Mouse (Mus musculus): ENCODE results near the gene Zfp455. TPM values are rescaled to one million over a fixed set of nuclear protein-coding genes. Genes with fewer than 3 reads are reported as not detected.
A peak's percentile ranks its signal among the peaks of the same experiment; 100 is the strongest.
"Not testable (repeated sequence)": the region's sequence is repeated elsewhere in the genome, so short reads cannot be mapped to it uniquely, and the experiment has no call there.

Zfp455 gene
- polyA plus RNA-seq (2011; ENCODE audit: insufficient read depth, insufficient read length, low read depth, missing spikeins) = 1.9 and 2.1 TPM in 2 replicates

DNA sequence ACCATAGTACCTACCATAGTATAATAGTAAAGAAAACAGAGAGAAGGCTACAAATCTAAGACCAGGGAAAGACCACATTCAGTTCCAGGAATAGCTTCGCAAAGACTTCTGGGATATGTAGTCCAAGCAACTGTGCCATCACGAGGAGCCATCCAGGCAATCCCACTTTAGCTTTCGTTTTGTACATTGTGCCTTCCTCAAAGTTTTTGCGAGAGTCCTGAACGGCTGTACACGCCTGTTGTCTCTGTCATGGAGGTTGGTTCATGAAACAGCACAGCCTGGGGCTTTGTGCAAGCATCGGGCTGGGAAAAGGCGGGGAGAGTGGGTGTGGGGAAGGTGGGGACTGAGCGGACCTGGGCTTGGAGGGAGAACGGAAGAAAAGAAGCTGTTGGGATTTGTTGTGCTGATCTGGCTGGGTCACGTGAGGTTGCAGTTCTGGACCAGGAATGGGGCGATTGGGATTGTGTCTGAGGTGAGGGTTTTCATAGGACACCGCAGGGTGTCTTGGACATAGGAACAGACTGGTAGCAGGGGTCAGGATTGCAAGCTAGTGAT lies at the start of gene Zfp455:
TSS of gene Zfp455 (plus strand) at position 167 of the 555 bp plus-strand sequence.
- no peaks in the 10 kb centered on the region for H3K9me3 ChIP-seq (replicated peaks; ENCODE audit: control insufficient read depth, insufficient read depth, low read length, poor library complexity, severe bottlenecking)
- no peak within 1 kb of the TSS for H3K27ac ChIP-seq (ENCODE audit: insufficient read depth, low read length)
- no peaks in the 10 kb centered on the region for H3K27me3 ChIP-seq (ENCODE audit: control insufficient read depth, insufficient read depth, low read length, poor library complexity, severe bottlenecking)
- peak within 1 kb of the TSS; percentile 90 for H3K4me3 ChIP-seq (ENCODE audit: low read depth, low read length)
- no peak for TF ChIP-seq EP300 (IDR thresholded peaks at IDR 0.05; ENCODE audit: insufficient read depth, low read depth, low read length)
- no peak for TF ChIP-seq POLR2A (IDR thresholded peaks at IDR 0.05; ENCODE audit: insufficient read depth, low read length)
- TF ChIP-seq CTCF (IDR thresholded peaks at IDR 0.05; ENCODE audit: low read depth, low read length) = no peak
- no peak within 1 kb of the TSS for H3K9ac ChIP-seq (ENCODE audit: low read depth, poor library complexity, severe bottlenecking)
- H3K4me1 ChIP-seq (ENCODE audit: control insufficient read depth, insufficient read depth, low read length) = no peaks in the 10 kb centered on the region
- no peaks in the 10 kb centered on the region for H3K36me3 ChIP-seq (ENCODE audit: control insufficient read depth, insufficient read depth, low read length, poor library complexity, severe bottlenecking)

DNA sequence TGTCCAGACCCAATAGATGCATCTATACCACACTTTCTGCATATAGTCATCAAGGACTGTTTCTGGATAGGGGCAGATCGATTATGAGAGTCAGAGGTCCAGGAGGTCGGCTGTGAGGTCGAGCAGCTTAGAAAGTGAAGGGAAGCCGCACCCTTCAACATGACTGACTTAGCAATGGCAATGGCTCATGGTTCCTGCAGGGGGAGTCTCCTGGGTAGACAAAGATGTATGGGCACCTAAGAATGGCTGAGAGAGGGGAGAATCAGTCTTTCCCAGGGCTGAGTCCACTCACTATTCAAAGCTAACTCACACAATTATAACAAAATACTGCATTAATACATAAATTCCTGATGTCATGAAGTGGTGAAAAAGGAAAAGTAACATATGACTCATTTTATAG lies 28.2 kb upstream of the Zfp455 start:
- not testable (repeated sequence) for H3K9ac ChIP-seq (ENCODE audit: low read depth, poor library complexity, severe bottlenecking); H3K4me1 ChIP-seq (ENCODE audit: control insufficient read depth, insufficient read depth, low read length)

DNA sequence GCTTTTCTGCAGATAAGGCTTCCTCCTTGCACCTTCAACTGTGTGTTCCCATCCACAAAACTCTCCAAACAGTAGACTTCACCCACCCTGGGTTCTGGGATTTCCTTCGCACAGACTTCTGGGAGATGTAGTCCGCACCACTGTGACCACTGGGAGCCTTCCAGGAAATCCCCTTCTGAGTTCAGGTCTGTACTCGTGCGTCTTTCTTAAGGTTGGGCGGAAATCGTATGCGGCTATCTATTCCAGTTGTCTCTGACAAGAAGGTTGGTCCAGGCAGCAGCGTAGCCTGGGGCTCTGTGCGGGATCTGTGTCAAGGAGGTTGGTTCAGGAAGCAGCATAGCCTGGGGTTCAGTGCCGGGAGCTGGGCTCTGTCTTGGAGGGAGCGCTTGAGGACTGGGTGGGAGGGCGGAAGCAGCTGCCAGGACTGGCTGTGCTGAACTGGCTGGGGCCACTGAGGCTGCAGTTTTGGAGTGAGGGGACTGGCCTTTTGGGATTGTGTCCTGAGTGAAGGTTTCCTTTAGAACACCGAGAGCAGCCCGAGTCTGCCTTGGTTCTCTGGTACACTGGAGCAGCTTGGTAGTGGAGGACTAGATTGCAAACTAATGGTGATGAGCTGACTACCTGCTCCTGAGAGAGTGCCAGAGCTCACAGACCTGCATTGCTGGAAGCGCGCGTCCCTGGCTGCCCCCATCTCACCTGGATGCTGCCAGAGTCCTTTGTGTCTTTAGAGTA lies 21.1 kb upstream of the Zfp455 start, which contains the start of gene Rsl1:
TSS of gene Rsl1 (plus strand) at position 192 of the 732 bp plus-strand sequence.
- Histone ChIP-seq H3K4me3 (ENCODE audit: low read depth, low read length) (peak within 1 kb of the TSS; percentile 80), H3K9ac (ENCODE audit: low read depth, poor library complexity, severe bottlenecking) (peak within 1 kb of the TSS; percentile 33)
- not testable (repeated sequence) for H3K27ac ChIP-seq (ENCODE audit: insufficient read depth, low read length); H3K4me1 ChIP-seq (ENCODE audit: control insufficient read depth, insufficient read depth, low read length); H3K36me3 ChIP-seq (ENCODE audit: control insufficient read depth, insufficient read depth, low read length, poor library complexity, severe bottlenecking); H3K9me3 ChIP-seq (replicated peaks; ENCODE audit: control insufficient read depth, insufficient read depth, low read length, poor library complexity, severe bottlenecking); H3K27me3 ChIP-seq (ENCODE audit: control insufficient read depth, insufficient read depth, low read length, poor library complexity, severe bottlenecking)

More for the DNA sequence above, 28.2 kb upstream of the Zfp455 start:
- H3K9me3 ChIP-seq (replicated peaks; ENCODE audit: control insufficient read depth, insufficient read depth, low read length, poor library complexity, severe bottlenecking); H3K4me3 ChIP-seq (ENCODE audit: low read depth, low read length); H3K36me3 ChIP-seq (ENCODE audit: control insufficient read depth, insufficient read depth, low read length, poor library complexity, severe bottlenecking); H3K27ac ChIP-seq (ENCODE audit: insufficient read depth, low read length); H3K27me3 ChIP-seq (ENCODE audit: control insufficient read depth, insufficient read depth, low read length, poor library complexity, severe bottlenecking): not testable (repeated sequence)

DNA sequence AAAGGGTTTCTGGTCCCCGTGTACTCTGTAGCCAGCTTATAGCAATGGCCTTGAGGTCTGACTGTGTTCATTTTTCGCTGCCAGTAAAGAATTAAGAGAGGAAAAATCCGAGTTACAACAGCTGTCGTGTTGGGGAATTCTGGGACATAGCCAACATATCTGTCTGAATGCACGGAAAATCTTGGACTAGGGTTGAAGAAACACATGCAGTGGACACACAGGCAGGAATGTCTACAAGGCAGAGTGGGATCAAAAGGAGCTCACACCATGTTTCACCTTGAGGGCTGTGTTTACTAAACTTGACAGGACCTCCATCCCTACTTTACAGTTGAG lies 20.6 kb upstream of the Zfp455 start:
- no peaks in the 10 kb centered on the region for H3K9me3 ChIP-seq (replicated peaks; ENCODE audit: control insufficient read depth, insufficient read depth, low read length, poor library complexity, severe bottlenecking)
- H3K27ac ChIP-seq (ENCODE audit: insufficient read depth, low read length) = no peak overlapping the region
- H3K4me3 ChIP-seq (ENCODE audit: low read depth, low read length) = peak overlapping the region; percentile 80; the same call in 1 of the 2 replicates
- TF ChIP-seq CTCF (IDR thresholded peaks at IDR 0.05; ENCODE audit: low read depth, low read length) (no peak), EP300 (IDR thresholded peaks at IDR 0.05; ENCODE audit: insufficient read depth, low read depth, low read length) (no peak), POLR2A (IDR thresholded peaks at IDR 0.05; ENCODE audit: insufficient read depth, low read length) (no peak)
- H3K27me3 ChIP-seq (ENCODE audit: control insufficient read depth, insufficient read depth, low read length, poor library complexity, severe bottlenecking) = no peaks in the 10 kb centered on the region
- H3K36me3 ChIP-seq (ENCODE audit: control insufficient read depth, insufficient read depth, low read length, poor library complexity, severe bottlenecking) = no peaks in the 10 kb centered on the region; the same call in 1 of the 2 replicates
- H3K9ac ChIP-seq (ENCODE audit: low read depth, poor library complexity, severe bottlenecking) = peak overlapping the region; percentile 33
- H3K4me1 ChIP-seq (ENCODE audit: control insufficient read depth, insufficient read depth, low read length) = no peaks in the 10 kb centered on the region

DNA sequence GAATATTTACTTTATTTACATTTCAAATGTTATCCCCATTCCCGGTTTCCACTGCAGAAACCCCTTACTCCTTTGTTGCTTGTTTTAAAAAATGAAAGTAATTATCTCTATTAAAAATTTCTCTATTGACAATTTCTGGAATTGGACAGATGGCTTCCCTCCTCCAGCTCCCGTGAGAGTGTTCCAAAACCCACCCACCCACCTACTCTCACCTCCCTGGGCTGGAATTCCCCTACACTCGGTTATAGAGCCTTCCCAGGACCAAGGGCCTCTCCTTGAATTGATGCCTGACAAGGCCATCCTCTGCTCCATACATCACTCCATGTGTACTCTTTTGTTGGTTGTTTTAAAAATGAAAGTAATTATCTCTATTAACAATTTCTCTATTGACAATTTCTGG lies 7.3 kb downstream of the Zfp455 start:
- H3K4me3 ChIP-seq (ENCODE audit: low read depth, low read length) = no peak overlapping the region
- no peaks in the 10 kb centered on the region for H3K36me3 ChIP-seq (ENCODE audit: control insufficient read depth, insufficient read depth, low read length, poor library complexity, severe bottlenecking)
- H3K27ac ChIP-seq (ENCODE audit: insufficient read depth, low read length) = no peak overlapping the region
- H3K9me3 ChIP-seq (replicated peaks; ENCODE audit: control insufficient read depth, insufficient read depth, low read length, poor library complexity, severe bottlenecking) = no peaks in the 10 kb centered on the region
- H3K9ac ChIP-seq (ENCODE audit: low read depth, poor library complexity, severe bottlenecking) = no peak overlapping the region
- no peaks in the 10 kb centered on the region for H3K4me1 ChIP-seq (ENCODE audit: control insufficient read depth, insufficient read depth, low read length)
- H3K27me3 ChIP-seq (ENCODE audit: control insufficient read depth, insufficient read depth, low read length, poor library complexity, severe bottlenecking) = no peaks in the 10 kb centered on the region
- TF ChIP-seq POLR2A (IDR thresholded peaks at IDR 0.05; ENCODE audit: insufficient read depth, low read length) (no peak), CTCF (IDR thresholded peaks at IDR 0.05; ENCODE audit: low read depth, low read length) (no peak), EP300 (IDR thresholded peaks at IDR 0.05; ENCODE audit: insufficient read depth, low read depth, low read length) (no peak)

DNA sequence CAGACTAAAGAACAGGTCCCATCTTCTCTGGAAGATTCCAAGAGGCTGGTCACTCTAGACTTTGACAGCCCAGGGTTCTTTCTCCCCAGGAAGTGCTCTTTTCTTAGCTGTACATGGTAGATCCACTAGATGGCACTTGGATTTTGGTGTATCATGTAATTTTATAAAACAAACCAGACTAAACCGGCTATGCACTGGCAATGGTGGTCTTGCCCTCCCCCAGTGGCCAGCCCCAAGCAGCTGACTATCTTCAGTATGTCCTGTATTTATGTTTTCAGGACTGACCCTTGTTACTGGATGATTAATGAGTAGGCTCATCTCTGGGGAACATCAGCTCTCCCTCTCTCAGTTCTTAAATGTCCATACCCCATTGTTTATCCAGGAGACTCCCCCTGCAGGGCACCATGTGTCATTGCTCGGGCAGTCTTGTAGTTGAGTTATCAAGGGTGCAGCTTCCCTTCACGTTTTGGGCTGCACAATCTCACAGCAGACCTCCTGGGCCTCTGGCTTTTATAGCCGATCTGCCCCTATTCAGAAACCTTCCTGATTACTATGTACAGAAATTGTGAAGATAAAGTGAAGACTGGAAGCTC lies 19.8 kb downstream of the Zfp455 start:
- TF ChIP-seq CTCF (IDR thresholded peaks at IDR 0.05; ENCODE audit: low read depth, low read length) (peak; percentile 6), POLR2A (IDR thresholded peaks at IDR 0.05; ENCODE audit: insufficient read depth, low read length) (no peak)
- Histone ChIP-seq H3K4me1 (ENCODE audit: control insufficient read depth, insufficient read depth, low read length) (no peaks in the 10 kb centered on the region), H3K4me3 (ENCODE audit: low read depth, low read length) (no peak overlapping the region), H3K27ac (ENCODE audit: insufficient read depth, low read length) (no peak overlapping the region), H3K36me3 (ENCODE audit: control insufficient read depth, insufficient read depth, low read length, poor library complexity, severe bottlenecking) (no peaks in the 10 kb centered on the region), H3K27me3 (ENCODE audit: control insufficient read depth, insufficient read depth, low read length, poor library complexity, severe bottlenecking) (no peaks in the 10 kb centered on the region), H3K9me3 (replicated peaks; ENCODE audit: control insufficient read depth, insufficient read depth, low read length, poor library complexity, severe bottlenecking) (peaks cover 25% of the 10 kb centered on the region), H3K9ac (ENCODE audit: low read depth, poor library complexity, severe bottlenecking) (no peak overlapping the region)

Other genes starting within 250 kb of the Zfp455 start
- gene Zfp712, start 133.3 kb upstream of the Zfp455 start, polyA plus RNA-seq (2011; ENCODE audit: insufficient read depth, insufficient read length, low read depth, missing spikeins) = 3.9 and 4.9 TPM in 2 replicates
- 2.2 and 2.9 TPM in 2 replicates for gene Zfp708, start 96.5 kb upstream of the Zfp455 start, polyA plus RNA-seq (2011; ENCODE audit: insufficient read depth, insufficient read length, low read depth, missing spikeins)
- 5.3 and 5.8 TPM in 2 replicates for gene Gm28557, start 85.9 kb upstream of the Zfp455 start, polyA plus RNA-seq (2011; ENCODE audit: insufficient read depth, insufficient read length, low read depth, missing spikeins)
- 0.31 and 0.76 TPM in 2 replicates for gene Rslcan18, start 78.2 kb upstream of the Zfp455 start, polyA plus RNA-seq (2011; ENCODE audit: insufficient read depth, insufficient read length, low read depth, missing spikeins)
- 3.7 and 4.4 TPM in 2 replicates for gene Zfp759, start 72.8 kb upstream of the Zfp455 start, polyA plus RNA-seq (2011; ENCODE audit: insufficient read depth, insufficient read length, low read depth, missing spikeins)
- gene Rsl1, start 21.3 kb upstream of the Zfp455 start, polyA plus RNA-seq (2011; ENCODE audit: insufficient read depth, insufficient read length, low read depth, missing spikeins) = 7.3 and 8.5 TPM in 2 replicates
- 3.2 and 4.2 TPM in 2 replicates for gene Zfp458, start 84.0 kb downstream of the Zfp455 start, polyA plus RNA-seq (2011; ENCODE audit: insufficient read depth, insufficient read length, low read depth, missing spikeins)
- 0.72 TPM in 1 of 2 replicates, not detected in the other for gene Zfp457, start 112.0 kb downstream of the Zfp455 start, polyA plus RNA-seq (2011; ENCODE audit: insufficient read depth, insufficient read length, low read depth, missing spikeins)
- gene Zfp595, start 138.1 kb downstream of the Zfp455 start, polyA plus RNA-seq (2011; ENCODE audit: insufficient read depth, insufficient read length, low read depth, missing spikeins) = 6.6 and 7.5 TPM in 2 replicates
- gene Gm28044, start 166.0 kb downstream of the Zfp455 start, polyA plus RNA-seq (2011; ENCODE audit: insufficient read depth, insufficient read length, low read depth, missing spikeins) = 2.5 and 4.6 TPM in 2 replicates
- gene Zfp953, start 166.1 kb downstream of the Zfp455 start, polyA plus RNA-seq (2011; ENCODE audit: insufficient read depth, insufficient read length, low read depth, missing spikeins) = 3.8 and 4.5 TPM in 2 replicates
- 0.99 TPM in 1 of 2 replicates, not detected in the other for gene Gm28041, start 181.2 kb downstream of the Zfp455 start, polyA plus RNA-seq (2011; ENCODE audit: insufficient read depth, insufficient read length, low read depth, missing spikeins)
- gene Zfp456, start 181.3 kb downstream of the Zfp455 start, polyA plus RNA-seq (2011; ENCODE audit: insufficient read depth, insufficient read length, low read depth, missing spikeins) = 3.7 and 4.0 TPM in 2 replicates
- gene Zfp429, start 205.3 kb downstream of the Zfp455 start, polyA plus RNA-seq (2011; ENCODE audit: insufficient read depth, insufficient read length, low read depth, missing spikeins) = 10.5 and 10.9 TPM in 2 replicates
- gene Zfp459, start 226.9 kb downstream of the Zfp455 start, polyA plus RNA-seq (2011; ENCODE audit: insufficient read depth, insufficient read length, low read depth, missing spikeins) = 24.0 and 25.7 TPM in 2 replicates

Measured in ES-Bruce4 (cell line).